Mouse (Mus musculus) liver, postnatal 0 days (tissue): ENCODE results near the gene Sqstm1. TPM values are rescaled to one million over a fixed set of nuclear protein-coding genes. Genes with fewer than 3 reads are reported as not detected.

Experiments
- ATAC-seq: fragments of 200-750 bp; cut with Nextera tagmentation; 2 replicates; pipeline ENCODE4 v1.8.0; 2017; ENCODE audit warnings: mild to moderate bottlenecking, moderate library complexity
- DNase-seq: peaks from one replicate; pipeline ENCODE4 v3.0.0-alpha.2; 2016
- H3K27ac ChIP-seq: fragments of 300-500 bp; sonication (generic); 2 replicates; pipeline ENCODE4 v1.5.1; 2014; ENCODE audit warnings: antibody characterized with exemption, moderate library complexity, mild to moderate bottlenecking, low read depth
- H3K27me3 ChIP-seq: fragments of 300-500 bp; sonication (generic); 2 replicates; pipeline ENCODE4 v1.6.1; 2014; ENCODE audit warnings: low read length, control low read depth, mixed read lengths; ENCODE audit not compliant: insufficient read depth
- H3K36me3 ChIP-seq: fragments of 300-500 bp; sonication (generic); replicated peaks from 2 replicates; pipeline ENCODE4 v1.6.1; 2014; ENCODE audit warnings: mild to moderate bottlenecking, control low read depth, low read length, moderate library complexity, mixed read lengths; ENCODE audit not compliant: insufficient read depth
- H3K4me1 ChIP-seq: fragments of 300-500 bp; sonication (generic); 2 replicates; pipeline ENCODE4 v1.6.1; 2014; ENCODE audit warnings: antibody characterized with exemption, mild to moderate bottlenecking, control low read depth; ENCODE audit not compliant: insufficient read depth
- H3K4me2 ChIP-seq: fragments of 300-500 bp; sonication (generic); 2 replicates; pipeline ENCODE4 v1.6.1; 2014; ENCODE audit warnings: low read depth, mild to moderate bottlenecking, low read length, moderate library complexity, mixed read lengths
- H3K4me3 ChIP-seq: fragments of 300-500 bp; sonication (generic); 2 replicates; pipeline ENCODE4 v1.5.1; 2014; ENCODE audit warnings: low read depth, low read length
- H3K9ac ChIP-seq: fragments of 300-500 bp; sonication (generic); replicated peaks from 2 replicates; pipeline ENCODE4 v1.6.1; 2014; ENCODE audit warnings: mild to moderate bottlenecking, moderate library complexity
- H3K9me3 ChIP-seq: fragments of 300-500 bp; sonication (generic); 2 replicates; pipeline ENCODE4 v1.6.1; 2016; ENCODE audit warnings: mild to moderate bottlenecking, control low read depth, low read length, mixed read lengths
- CTCF ChIP-seq: sonication (generic); IDR thresholded peaks from 2 replicates; pipeline ENCODE4 v1.5.1; 2016; ENCODE audit warnings: antibody characterized with exemption, low read depth
- EP300 ChIP-seq: IDR thresholded peaks from 2 replicates; pipeline ENCODE4 v1.6.1; 2016; ENCODE audit warnings: antibody characterized with exemption, low read depth, mild to moderate bottlenecking
- WGBS: fragments of 180-500 bp; shearing (Covaris S2); extraction: QIAGEN DNeasy Blood & Tissue Kit; methylation state at CpG from one replicate; pipeline ENCODE4 v1.1.7; 2014; ENCODE audit not compliant: insufficient replicate concordance; 5-methylcytosine and 5-hydroxymethylcytosine counted together
- polyA plus RNA-seq: library from polyadenylated mRNA; unstranded; fragments of >200 nt; fragmentation: Nextera tagmentation; extraction: Ambion mirVana; gene quantifications from 2 replicates; pipeline ENCODE4 v1.2.1, GENCODE M21; 2015

Gene Sqstm1
- polyA plus RNA-seq, result 154 and 172 TPM in 2 replicates

GRCm38 (mm10) chr11:50210505-50211151 is at the start of gene Sqstm1, which contains the start of gene Mgat4b:
TSS of gene Sqstm1 (minus strand) at chr11:50210827.
TSS of gene Mgat4b (plus strand) at chr11:50210890.
- peak within 1 kb of the TSS; percentile 70 for H3K4me2 ChIP-seq
- peak within 1 kb of the TSS; percentile 99 for H3K27ac ChIP-seq
- H3K27me3 ChIP-seq, result no peaks in the 10 kb centered on the region
- H3K4me3 ChIP-seq, result peak within 1 kb of the TSS; percentile 87
- peak within 1 kb of the TSS; percentile 97 for H3K9ac ChIP-seq
- H3K4me1 ChIP-seq, result peaks cover 47% of the 10 kb centered on the region
- peaks cover 31% of the 10 kb centered on the region for H3K36me3 ChIP-seq
- TF ChIP-seq CTCF (peak; percentile 22; the same call in 1 of the 2 replicates), EP300 (peak; percentile 27; the same call in 1 of the 2 replicates)
- no peaks in the 10 kb centered on the region for H3K9me3 ChIP-seq
- under 1% methylated on average over 46 of the region's 48 CpGs for WGBS
- ATAC-seq (peak; percentile 63), DNase-seq (peak; percentile 86)

- no peaks in the 10 kb centered on the region for H3K9me3 ChIP-seq
- ATAC-seq, result no peak
- H3K4me3 ChIP-seq, result no peak overlapping the region
- no peak for DNase-seq
- no peak overlapping the region for H3K27ac ChIP-seq
- WGBS, result 80% methylated on average over 7 of the region's 7 CpGs
- no peak overlapping the region for H3K9ac ChIP-seq
- H3K36me3 ChIP-seq, result peaks cover 65% of the 10 kb centered on the region
- no peaks in the 10 kb centered on the region for H3K4me1 ChIP-seq
- H3K4me2 ChIP-seq, result no peak overlapping the region
- no peak for TF ChIP-seq CTCF
- TF ChIP-seq EP300, result no peak
- no peaks in the 10 kb centered on the region for H3K27me3 ChIP-seq
Measured at GRCm38 (mm10) chr11:50258310-50258709, 47.7 kb upstream of the Sqstm1 start.

- peaks cover 50% of the 10 kb centered on the region for H3K36me3 ChIP-seq
- no peaks in the 10 kb centered on the region for H3K27me3 ChIP-seq
- H3K4me3 ChIP-seq, result no peak overlapping the region
- DNase-seq (no peak), ATAC-seq (no peak)
- no peak for TF ChIP-seq CTCF
- TF ChIP-seq EP300, result no peak
- H3K27ac ChIP-seq, result no peak overlapping the region
- H3K9ac ChIP-seq, result no peak overlapping the region
- H3K9me3 ChIP-seq, result no peaks in the 10 kb centered on the region
- 62% methylated on average over 7 of the region's 7 CpGs for WGBS
- H3K4me2 ChIP-seq, result no peak overlapping the region
- no peaks in the 10 kb centered on the region for H3K4me1 ChIP-seq
Measured at GRCm38 (mm10) chr11:50256615-50257014, 46.0 kb upstream of the Sqstm1 start.

- Histone ChIP-seq H3K4me2 (no peak overlapping the region), H3K4me3 (no peak overlapping the region), H3K4me1 (no peaks in the 10 kb centered on the region), H3K9ac (no peak overlapping the region), H3K27ac (no peak overlapping the region), H3K9me3 (no peaks in the 10 kb centered on the region), H3K27me3 (no peaks in the 10 kb centered on the region), H3K36me3 (peaks cover 32% of the 10 kb centered on the region)
- no peak for DNase-seq
- no peak for ATAC-seq
- no peak for TF ChIP-seq EP300
- TF ChIP-seq CTCF, result no peak
- 90% methylated on average over 12 of the region's 12 CpGs for WGBS
Measured at GRCm38 (mm10) chr11:50254010-50254580, 43.5 kb upstream of the Sqstm1 start.

- H3K9me3 ChIP-seq, result no peaks in the 10 kb centered on the region
- H3K4me3 ChIP-seq, result no peak overlapping the region
- H3K27me3 ChIP-seq, result no peaks in the 10 kb centered on the region
- TF ChIP-seq EP300 (no peak), CTCF (no peak)
- H3K4me1 ChIP-seq, result no peaks in the 10 kb centered on the region
- WGBS, result 93% methylated on average over 1 of the region's 1 CpGs
- no peak for ATAC-seq
- no peak overlapping the region for H3K4me2 ChIP-seq
- no peak overlapping the region for H3K9ac ChIP-seq
- DNase-seq, result no peak
- no peak overlapping the region for H3K27ac ChIP-seq
- peaks cover 26% of the 10 kb centered on the region for H3K36me3 ChIP-seq
Measured at GRCm38 (mm10) chr11:50253393-50253792, 42.8 kb upstream of the Sqstm1 start.

GRCm38 (mm10) chr11:50252684-50253265 is 42.1 kb upstream of the Sqstm1 start:
- H3K36me3 ChIP-seq, result peaks cover 20% of the 10 kb centered on the region
- H3K4me2 ChIP-seq, result no peak overlapping the region
- ATAC-seq, result no peak
- H3K9me3 ChIP-seq, result no peaks in the 10 kb centered on the region
- H3K4me3 ChIP-seq, result no peak overlapping the region
- no peak overlapping the region for H3K9ac ChIP-seq
- TF ChIP-seq CTCF, result no peak
- TF ChIP-seq EP300, result no peak
- no peak overlapping the region for H3K27ac ChIP-seq
- DNase-seq, result no peak
- H3K27me3 ChIP-seq, result no peaks in the 10 kb centered on the region
- 72% methylated on average over 11 of the region's 11 CpGs for WGBS
- H3K4me1 ChIP-seq, result no peaks in the 10 kb centered on the region
